Mouse (Mus musculus): ENCODE results near the gene Rps6kb2. TPM values are rescaled to one million over a fixed set of nuclear protein-coding genes. Genes with fewer than 3 reads are reported as not detected.

Gene Rps6kb2
- total RNA-seq, 1 experiment = 19.7 TPM

GRCm38 (mm10) chr19:4149283-4149682 is 13.9 kb downstream of the Rps6kb2 start:
- DNase-seq (ENCODE audit: low read depth, low spot score) = no peak
- in situ Hi-C loops (cut with MboI; ENCODE audit: low sequenced_read_pairs in 2 of 2, unreplicated experiment in 2 of 2) = no loop called here
- Histone ChIP-seq H3K36me3 (ENCODE audit: control insufficient read depth, insufficient read depth, low read length, poor library complexity, severe bottlenecking) (peaks cover 25% of the 10 kb centered on the region), H3K27ac (ENCODE audit: insufficient read depth, low read depth, low read length, poor library complexity, severe bottlenecking) (no peak overlapping the region), H3K9ac (ENCODE audit: insufficient read depth, low read depth, low read length, poor library complexity, severe bottlenecking) (peak overlapping the region; percentile 86; the same call in 1 of the 2 replicates), H3K4me3 (ENCODE audit: insufficient read depth in 1 of 2, low read depth in 1 of 2, low read length in 2 of 2, poor library complexity in 1 of 2, severe bottlenecking in 1 of 2) (peak overlapping the region; percentile 85 to 86), H3K4me1 (ENCODE audit: control insufficient read depth in 2 of 2, insufficient read depth in 2 of 2, low read length in 2 of 2, poor library complexity in 1 of 2) (peaks cover 3 to 48% of the 10 kb centered on the region in 2 experiments), H3K9me3 (ENCODE audit: control insufficient read depth, insufficient read depth, low read depth, low read length) (no peaks in the 10 kb centered on the region)
- TF ChIP-seq ZNF384 (IDR thresholded peaks at IDR 0.05; ENCODE audit: low read depth, low read length) = no peak
- no peak for TF ChIP-seq MAFK (IDR thresholded peaks at IDR 0.05; ENCODE audit: insufficient read depth, low read depth, low read length)
- no peak for TF ChIP-seq HCFC1 (IDR thresholded peaks at IDR 0.05; ENCODE audit: borderline replicate concordance, insufficient read depth, low read length)
- TF ChIP-seq CHD2 (IDR thresholded peaks at IDR 0.05; ENCODE audit: low read depth, low read length) = no peak
- TF ChIP-seq ZC3H11A (IDR thresholded peaks at IDR 0.05; ENCODE audit: borderline replicate concordance, low read depth, low read length) = no peak

- no peak for DNase-seq (ENCODE audit: low read depth, low spot score)
- no peak overlapping the region; the same call in 1 of the 2 replicates for H3K27ac ChIP-seq (ENCODE audit: insufficient read depth, low read depth, low read length, poor library complexity, severe bottlenecking)
- in situ Hi-C loops (cut with MboI; ENCODE audit: low sequenced_read_pairs in 2 of 2, unreplicated experiment in 2 of 2) = no loop called here
- H3K4me3 ChIP-seq (ENCODE audit: insufficient read depth in 1 of 2, low read depth in 1 of 2, low read length in 2 of 2, poor library complexity in 1 of 2, severe bottlenecking in 1 of 2) = peak overlapping the region; percentile 85 to 86
- no peak for TF ChIP-seq ZNF384 (IDR thresholded peaks at IDR 0.05; ENCODE audit: low read depth, low read length)
- no peak for TF ChIP-seq CHD2 (IDR thresholded peaks at IDR 0.05; ENCODE audit: low read depth, low read length)
- no peak for TF ChIP-seq MAFK (IDR thresholded peaks at IDR 0.05; ENCODE audit: insufficient read depth, low read depth, low read length)
- no peak for TF ChIP-seq ZC3H11A (IDR thresholded peaks at IDR 0.05; ENCODE audit: borderline replicate concordance, low read depth, low read length)
- TF ChIP-seq HCFC1 (IDR thresholded peaks at IDR 0.05; ENCODE audit: borderline replicate concordance, insufficient read depth, low read length) = no peak
- peaks cover 25% of the 10 kb centered on the region for H3K36me3 ChIP-seq (ENCODE audit: control insufficient read depth, insufficient read depth, low read length, poor library complexity, severe bottlenecking)
- H3K4me1 ChIP-seq (ENCODE audit: control insufficient read depth in 2 of 2, insufficient read depth in 2 of 2, low read length in 2 of 2, poor library complexity in 1 of 2) = peaks cover 3 to 44% of the 10 kb centered on the region in 2 experiments
- peak overlapping the region; percentile 86 for H3K9ac ChIP-seq (ENCODE audit: insufficient read depth, low read depth, low read length, poor library complexity, severe bottlenecking)
- H3K9me3 ChIP-seq (ENCODE audit: control insufficient read depth, insufficient read depth, low read depth, low read length) = no peaks in the 10 kb centered on the region
These were observed 14.3 kb downstream of the Rps6kb2 start for GRCm38 (mm10) chr19:4148819-4149218.

GRCm38 (mm10) chr19:4148491-4148806 is 14.7 kb downstream of the Rps6kb2 start, which contains the start of gene Coro1b:
Coro1b (plus strand) TSS chr19:4148619.
- H3K4me3 ChIP-seq (ENCODE audit: insufficient read depth in 1 of 2, low read depth in 1 of 2, low read length in 2 of 2, poor library complexity in 1 of 2, severe bottlenecking in 1 of 2) = peak within 1 kb of the TSS; percentile 85 to 86
- TF ChIP-seq HCFC1 (IDR thresholded peaks at IDR 0.05; ENCODE audit: borderline replicate concordance, insufficient read depth, low read length) (no peak), CHD2 (IDR thresholded peaks at IDR 0.05; ENCODE audit: low read depth, low read length) (no peak), ZNF384 (IDR thresholded peaks at IDR 0.05; ENCODE audit: low read depth, low read length) (no peak), MAFK (IDR thresholded peaks at IDR 0.05; ENCODE audit: insufficient read depth, low read depth, low read length) (no peak), ZC3H11A (IDR thresholded peaks at IDR 0.05; ENCODE audit: borderline replicate concordance, low read depth, low read length) (no peak)
- peaks cover 3 to 41% of the 10 kb centered on the region in 2 experiments for H3K4me1 ChIP-seq (ENCODE audit: control insufficient read depth in 2 of 2, insufficient read depth in 2 of 2, low read length in 2 of 2, poor library complexity in 1 of 2)
- H3K27ac ChIP-seq (ENCODE audit: insufficient read depth, low read depth, low read length, poor library complexity, severe bottlenecking) = no peak within 1 kb of the TSS; the same call in 1 of the 2 replicates
- H3K36me3 ChIP-seq (ENCODE audit: control insufficient read depth, insufficient read depth, low read length, poor library complexity, severe bottlenecking) = peaks cover 21% of the 10 kb centered on the region; the same call in 1 of the 2 replicates
- in situ Hi-C loops (cut with MboI; ENCODE audit: low sequenced_read_pairs in 2 of 2, unreplicated experiment in 2 of 2) = no loop called here
- DNase-seq (ENCODE audit: low read depth, low spot score) = peak; percentile 82
- no peaks in the 10 kb centered on the region for H3K9me3 ChIP-seq (ENCODE audit: control insufficient read depth, insufficient read depth, low read depth, low read length)
- peak within 1 kb of the TSS; percentile 86 for H3K9ac ChIP-seq (ENCODE audit: insufficient read depth, low read depth, low read length, poor library complexity, severe bottlenecking)

- Histone ChIP-seq H3K36me3 (ENCODE audit: control insufficient read depth, insufficient read depth, low read length, poor library complexity, severe bottlenecking) (peaks cover 17% of the 10 kb centered on the region; the same call in 1 of the 2 replicates), H3K9ac (ENCODE audit: insufficient read depth, low read depth, low read length, poor library complexity, severe bottlenecking) (no peak overlapping the region), H3K4me1 (ENCODE audit: control insufficient read depth in 2 of 2, insufficient read depth in 2 of 2, low read length in 2 of 2, poor library complexity in 1 of 2) (peaks cover 3 to 36% of the 10 kb centered on the region in 2 experiments), H3K4me3 (ENCODE audit: insufficient read depth in 1 of 2, low read depth in 1 of 2, low read length in 2 of 2, poor library complexity in 1 of 2, severe bottlenecking in 1 of 2) (peak overlapping the region in 1 of 2 experiments; percentile 86; a peak in 2 of 4 replicates), H3K27ac (ENCODE audit: insufficient read depth, low read depth, low read length, poor library complexity, severe bottlenecking) (no peak overlapping the region), H3K9me3 (ENCODE audit: control insufficient read depth, insufficient read depth, low read depth, low read length) (no peaks in the 10 kb centered on the region)
- no peak for DNase-seq (ENCODE audit: low read depth, low spot score)
- in situ Hi-C loops (cut with MboI; ENCODE audit: low sequenced_read_pairs in 2 of 2, unreplicated experiment in 2 of 2) = no loop called here
- TF ChIP-seq CHD2 (IDR thresholded peaks at IDR 0.05; ENCODE audit: low read depth, low read length) = no peak
- no peak for TF ChIP-seq MAFK (IDR thresholded peaks at IDR 0.05; ENCODE audit: insufficient read depth, low read depth, low read length)
- no peak for TF ChIP-seq HCFC1 (IDR thresholded peaks at IDR 0.05; ENCODE audit: borderline replicate concordance, insufficient read depth, low read length)
- TF ChIP-seq ZNF384 (IDR thresholded peaks at IDR 0.05; ENCODE audit: low read depth, low read length) = no peak
- no peak for TF ChIP-seq ZC3H11A (IDR thresholded peaks at IDR 0.05; ENCODE audit: borderline replicate concordance, low read depth, low read length)
These were observed 15.2 kb downstream of the Rps6kb2 start for GRCm38 (mm10) chr19:4147782-4148490.
